Mouse (Mus musculus): Measurements from ENCODE around the gene Mtfp1. TPM values are rescaled to one million over a fixed set of nuclear protein-coding genes. Genes with fewer than 3 reads are reported as not detected.

Gene Mtfp1
- polyA plus RNA-seq (2012; rRNA removed; ENCODE audit: low replicate concordance), result 13.4 and 16.3 TPM in 2 replicates

GRCm38 (mm10) chr11:4095171-4096053 is at the start of gene Mtfp1:
TSS of gene Mtfp1 (minus strand) at chr11:4095445.

GRCm38 (mm10) chr11:4134986-4135935 is 40.0 kb upstream of the Mtfp1 start, which contains the start of gene Rnf215:
TSS of gene Rnf215 (plus strand) at chr11:4135202.

GRCm38 (mm10) chr11:4122742-4123579 is 27.7 kb upstream of the Mtfp1 start, which contains the start of gene Sec14l2:
TSS of gene Sec14l2 (minus strand) at chr11:4123415.

GRCm38 (mm10) chr11:4064627-4065122 is 30.6 kb downstream of the Mtfp1 start, which contains the start of gene Sec14l3:
TSS of gene Sec14l3 (plus strand) at chr11:4064841.

Other genes starting within 250 kb of the Mtfp1 start
- gene Osbp2, start 231.5 kb downstream of the Mtfp1 start, polyA plus RNA-seq (2012; rRNA removed; ENCODE audit: low replicate concordance), result 2.4 and 4.8 TPM in 2 replicates
- 0.76 and 0.80 TPM in 2 replicates for gene 4921536K21Rik, start 200.3 kb downstream of the Mtfp1 start, polyA plus RNA-seq (2012; rRNA removed; ENCODE audit: low replicate concordance)
- gene Dusp18, start 200.2 kb downstream of the Mtfp1 start, polyA plus RNA-seq (2012; rRNA removed; ENCODE audit: low replicate concordance), result 11.0 and 16.4 TPM in 2 replicates
- gene Slc35e4, start 180.8 kb downstream of the Mtfp1 start, polyA plus RNA-seq (2012; rRNA removed; ENCODE audit: low replicate concordance), result 14.7 and 14.8 TPM in 2 replicates
- gene Tcn2, start 163.3 kb downstream of the Mtfp1 start, polyA plus RNA-seq (2012; rRNA removed; ENCODE audit: low replicate concordance), result 208 and 346 TPM in 2 replicates
- 37.2 and 61.0 TPM in 2 replicates for gene Pes1, start 131.5 kb downstream of the Mtfp1 start, polyA plus RNA-seq (2012; rRNA removed; ENCODE audit: low replicate concordance)
- not detected in 2 replicates for gene 4930556J24Rik, start 118.7 kb downstream of the Mtfp1 start, polyA plus RNA-seq (2012; rRNA removed; ENCODE audit: low replicate concordance)
- gene Gal3st1, start 111.8 kb downstream of the Mtfp1 start, polyA plus RNA-seq (2012; rRNA removed; ENCODE audit: low replicate concordance), result 0.49 and 10.0 TPM in 2 replicates
- 0.58 and 1.5 TPM in 2 replicates for gene Sec14l4, start 64.0 kb downstream of the Mtfp1 start, polyA plus RNA-seq (2012; rRNA removed; ENCODE audit: low replicate concordance)
- gene Sec14l3, start 30.6 kb downstream of the Mtfp1 start, polyA plus RNA-seq (2012; rRNA removed; ENCODE audit: low replicate concordance), result 0.07 TPM in 1 of 2 replicates, not detected in the other
- 1.0 and 1.6 TPM in 2 replicates for gene Sec14l2, start 28.0 kb upstream of the Mtfp1 start, polyA plus RNA-seq (2012; rRNA removed; ENCODE audit: low replicate concordance)
- gene Rnf215, start 39.8 kb upstream of the Mtfp1 start, polyA plus RNA-seq (2012; rRNA removed; ENCODE audit: low replicate concordance), result 37.3 and 38.1 TPM in 2 replicates
- gene Ccdc157, start 64.8 kb upstream of the Mtfp1 start, polyA plus RNA-seq (2012; rRNA removed; ENCODE audit: low replicate concordance), result 11.2 and 17.5 TPM in 2 replicates
- 15.5 and 41.9 TPM in 2 replicates for gene Sf3a1, start 64.9 kb upstream of the Mtfp1 start, polyA plus RNA-seq (2012; rRNA removed; ENCODE audit: low replicate concordance)
- gene Tbc1d10a, start 91.3 kb upstream of the Mtfp1 start, polyA plus RNA-seq (2012; rRNA removed; ENCODE audit: low replicate concordance), result 40.4 and 54.8 TPM in 2 replicates
- 14.6 and 53.9 TPM in 2 replicates for gene Castor1, start 122.8 kb upstream of the Mtfp1 start, polyA plus RNA-seq (2012; rRNA removed; ENCODE audit: low replicate concordance)
- 0.43 and 0.66 TPM in 2 replicates for gene Osm, start 141.0 kb upstream of the Mtfp1 start, polyA plus RNA-seq (2012; rRNA removed; ENCODE audit: low replicate concordance)
- gene Lif, start 162.1 kb upstream of the Mtfp1 start, polyA plus RNA-seq (2012; rRNA removed; ENCODE audit: low replicate concordance), result 1.9 and 5.8 TPM in 2 replicates

All from subcutaneous adipose tissue, adult 2 months (tissue).